Mouse (Mus musculus) small intestine, adult 2 months (tissue): Measurements from ENCODE around the gene Aldh3b2. TPM values are rescaled to one million over a fixed set of nuclear protein-coding genes. Genes with fewer than 3 reads are reported as not detected.

Experiments
- H3K27ac ChIP-seq: fragments of 200-500 bp; 2 replicates; pipeline ENCODE4 v1.5.1; 2012; ENCODE audit warnings: low read depth, low read length, control low read depth, inconsistent platforms; ENCODE audit not compliant: insufficient read depth
- H3K27me3 ChIP-seq: fragments of 200-500 bp; 2 replicates; pipeline ENCODE4 v1.6.1; 2012; ENCODE audit warnings: mild to moderate bottlenecking, moderate library complexity, low read length, inconsistent platforms; ENCODE audit not compliant: control insufficient read depth, insufficient read depth
- H3K36me3 ChIP-seq: fragments of 200-500 bp; 2 replicates; pipeline ENCODE4 v1.6.1; 2012; ENCODE audit warnings: mild to moderate bottlenecking, low read length, control low read depth, inconsistent platforms; ENCODE audit not compliant: control insufficient read depth, insufficient read depth
- H3K4me1 ChIP-seq: fragments of 200-500 bp; 2 replicates; pipeline ENCODE4 v1.6.1; 2012; ENCODE audit warnings: low read length, inconsistent platforms, mixed read lengths; ENCODE audit not compliant: control insufficient read depth, insufficient read depth, insufficient read length
- H3K4me3 ChIP-seq: fragments of 200-500 bp; 2 replicates; pipeline ENCODE4 v1.5.1; 2012; ENCODE audit warnings: low read depth, mild to moderate bottlenecking, control low read depth, inconsistent platforms, low read length, moderate library complexity
- CTCF ChIP-seq: fragments of 200-500 bp; IDR thresholded peaks from 2 replicates; pipeline ENCODE4 v1.5.1; 2012; ENCODE audit warnings: low read depth, mild to moderate bottlenecking, control low read depth, inconsistent platforms, low read length, moderate library complexity, mixed read lengths; ENCODE audit not compliant: insufficient replicate concordance, insufficient read length; ENCODE audit errors: extremely low read depth
- POLR2A ChIP-seq: fragments of 200-500 bp; IDR thresholded peaks from 2 replicates; pipeline ENCODE4 v1.6.1; 2012; ENCODE audit warnings: low read depth, mild to moderate bottlenecking, control low read depth, inconsistent platforms, low read length, moderate library complexity
- WGBS: fragments of 180-500 bp; shearing (Covaris S2); methylation state at CpG from one replicate; pipeline ENCODE4 v1.1.7; 2018; 5-methylcytosine and 5-hydroxymethylcytosine counted together
- polyA plus RNA-seq: library from polyadenylated mRNA; depleted of rRNA; stranded (reverse); fragments of >200 nt; gene quantifications from 2 replicates; pipeline ENCODE4 v1.2.3, GENCODE M21; 2012

Aldh3b2 gene
- polyA plus RNA-seq, 1 experiment: 0.55 TPM

DNA sequence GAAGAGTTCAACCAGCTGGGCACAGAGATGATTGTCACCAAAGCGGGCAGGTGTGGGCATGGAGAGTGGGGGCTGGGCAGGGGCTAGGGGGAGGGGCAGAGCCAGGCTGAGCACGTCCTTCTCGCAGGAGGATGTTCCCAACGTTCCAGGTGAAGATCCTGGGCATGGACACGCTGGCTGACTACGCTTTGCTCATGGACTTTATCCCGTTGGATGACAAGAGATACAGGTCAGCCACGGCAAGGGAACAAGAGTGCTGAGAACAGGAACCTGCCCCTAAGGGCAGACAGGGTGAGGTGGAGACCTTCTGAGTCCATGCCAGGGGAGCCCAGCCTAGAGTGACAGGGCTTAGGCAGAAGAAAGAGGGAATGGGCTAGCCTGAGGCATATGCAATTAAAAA lies 24.6 kb downstream of the Aldh3b2 start:
- WGBS: 55% methylated on average over 8 of the region's 8 CpGs
- no peaks in the 10 kb centered on the region for H3K27me3 ChIP-seq
- TF ChIP-seq CTCF: no peak
- H3K4me3 ChIP-seq: no peak overlapping the region
- H3K27ac ChIP-seq: peak overlapping the region; percentile 29; the same call in 1 of the 2 replicates
- H3K36me3 ChIP-seq: no peaks in the 10 kb centered on the region
- peaks cover 27% of the 10 kb centered on the region for H3K4me1 ChIP-seq

DNA sequence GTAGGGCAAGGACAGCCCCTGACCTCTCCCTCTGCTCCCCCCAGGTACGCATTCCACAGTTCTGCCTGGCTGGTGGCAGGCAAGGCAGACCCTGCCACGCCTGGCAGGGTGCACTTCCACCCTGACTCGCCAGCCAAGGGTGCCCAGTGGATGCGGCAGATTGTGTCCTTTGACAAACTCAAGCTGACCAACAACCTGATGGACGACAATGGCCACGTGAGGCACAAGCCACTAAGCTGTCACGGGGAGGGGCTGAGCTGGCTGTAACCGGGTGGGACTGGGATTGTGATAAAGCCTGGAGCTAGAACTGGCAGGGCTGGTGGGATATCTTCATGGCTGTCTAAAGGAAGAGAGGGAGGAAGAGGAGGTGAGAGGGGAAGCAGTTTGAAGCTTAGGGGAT lies 25.1 kb downstream of the Aldh3b2 start:
- no peak overlapping the region for H3K4me3 ChIP-seq
- no peaks in the 10 kb centered on the region for H3K27me3 ChIP-seq
- TF ChIP-seq POLR2A: no peak
- no peak for TF ChIP-seq CTCF
- H3K27ac ChIP-seq: peak overlapping the region; percentile 29; the same call in 1 of the 2 replicates
- 47% methylated on average over 8 of the region's 8 CpGs for WGBS
- no peaks in the 10 kb centered on the region for H3K36me3 ChIP-seq
- peaks cover 32% of the 10 kb centered on the region for H3K4me1 ChIP-seq

DNA sequence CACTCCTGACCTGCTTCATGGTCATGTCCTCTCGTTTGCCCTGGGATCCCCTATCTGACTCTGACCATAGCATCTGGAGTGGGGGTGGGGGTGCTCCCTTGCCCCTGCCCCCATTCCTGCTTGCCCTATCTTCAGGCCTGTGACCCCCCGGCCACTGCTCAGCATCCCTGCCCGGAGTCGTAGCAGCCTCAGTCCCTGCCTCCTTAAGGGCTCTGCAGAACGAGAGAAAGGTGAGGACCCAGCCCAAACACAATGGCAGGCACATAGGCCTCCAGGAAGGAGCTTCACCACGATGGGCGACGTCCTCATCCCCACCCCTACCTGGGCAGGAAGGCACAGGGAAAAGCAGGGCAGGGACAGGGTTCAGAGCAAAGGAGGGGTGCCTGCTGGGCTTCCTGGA lies 26.2 kb downstream of the Aldh3b2 start:
- Histone ChIP-seq H3K4me1 (peaks cover 36% of the 10 kb centered on the region), H3K4me3 (no peak overlapping the region), H3K36me3 (no peaks in the 10 kb centered on the region), H3K27ac (no peak overlapping the region), H3K27me3 (no peaks in the 10 kb centered on the region)
- 84% methylated on average over 8 of the region's 8 CpGs for WGBS
- TF ChIP-seq CTCF: no peak
- TF ChIP-seq POLR2A: no peak

GRCm38 (mm10) chr19:3999121-3999730 lies 27.1 kb downstream of the Aldh3b2 start:
- TF ChIP-seq CTCF (0 out of 2 replicates have a peak, but pooled peaks have one; percentile 4), POLR2A (no peak)
- H3K4me1 ChIP-seq: peaks cover 36% of the 10 kb centered on the region
- 85% methylated on average over 9 of the region's 9 CpGs for WGBS
- H3K4me3 ChIP-seq: no peak overlapping the region
- H3K27me3 ChIP-seq: no peaks in the 10 kb centered on the region
- no peaks in the 10 kb centered on the region for H3K36me3 ChIP-seq
- peak overlapping the region; percentile 90 for H3K27ac ChIP-seq

DNA sequence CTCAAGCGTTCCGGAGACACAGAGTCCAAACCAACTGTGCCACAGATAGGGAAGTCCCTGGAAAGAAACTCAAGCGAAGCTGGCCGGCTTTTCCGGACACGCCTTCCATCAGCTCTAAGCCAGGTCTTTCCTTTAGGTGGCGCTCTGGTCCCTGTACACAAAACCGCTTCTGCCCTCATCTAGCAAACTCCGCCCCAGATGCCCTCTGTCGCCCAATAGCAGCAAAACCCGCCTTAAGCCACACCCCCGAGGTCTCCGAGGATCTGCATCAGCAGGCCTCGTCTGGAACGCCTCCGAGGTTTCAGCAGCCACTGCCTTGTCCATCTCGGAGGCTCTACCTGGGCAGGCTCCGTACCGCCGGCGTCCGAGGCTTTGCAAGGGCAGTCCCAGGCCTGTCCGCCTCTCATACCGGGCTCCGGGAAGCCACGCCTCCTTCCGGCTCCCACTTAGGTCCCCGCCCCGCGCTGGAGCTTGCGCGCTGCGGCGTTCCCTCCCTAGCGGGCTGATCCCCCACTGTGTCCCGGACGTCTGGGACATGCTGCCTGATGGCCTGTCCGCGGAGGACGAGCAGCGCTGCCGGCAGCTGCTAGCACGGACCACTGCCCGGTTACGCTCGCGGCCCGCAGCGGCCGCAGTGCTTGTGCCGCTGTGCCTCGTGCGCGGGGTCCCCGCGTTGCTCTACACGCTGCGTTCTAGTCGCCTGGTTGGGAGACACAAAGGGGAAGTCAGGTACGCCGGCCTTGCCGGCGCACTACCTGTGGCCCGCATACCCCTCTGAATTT lies 28.2 kb downstream of the Aldh3b2 start, which contains the start of the genes Nudt8 and Gm49405:
Gene Nudt8, plus strand, starts transcription at position 462 of the 782 bp plus-strand sequence.
Gene Gm49405, plus strand, starts transcription at position 508 of the 782 bp plus-strand sequence.
- under 1% methylated on average over 64 of the region's 64 CpGs for WGBS
- TF ChIP-seq CTCF (peak; percentile 80), POLR2A (peak; percentile 83)
- no peaks in the 10 kb centered on the region; the same call in 1 of the 2 replicates for H3K36me3 ChIP-seq
- H3K27ac ChIP-seq: peak within 1 kb of the TSS; percentile 92
- H3K4me1 ChIP-seq: peaks cover 36% of the 10 kb centered on the region
- H3K4me3 ChIP-seq: peak within 1 kb of the TSS; percentile 71
- no peaks in the 10 kb centered on the region for H3K27me3 ChIP-seq

DNA sequence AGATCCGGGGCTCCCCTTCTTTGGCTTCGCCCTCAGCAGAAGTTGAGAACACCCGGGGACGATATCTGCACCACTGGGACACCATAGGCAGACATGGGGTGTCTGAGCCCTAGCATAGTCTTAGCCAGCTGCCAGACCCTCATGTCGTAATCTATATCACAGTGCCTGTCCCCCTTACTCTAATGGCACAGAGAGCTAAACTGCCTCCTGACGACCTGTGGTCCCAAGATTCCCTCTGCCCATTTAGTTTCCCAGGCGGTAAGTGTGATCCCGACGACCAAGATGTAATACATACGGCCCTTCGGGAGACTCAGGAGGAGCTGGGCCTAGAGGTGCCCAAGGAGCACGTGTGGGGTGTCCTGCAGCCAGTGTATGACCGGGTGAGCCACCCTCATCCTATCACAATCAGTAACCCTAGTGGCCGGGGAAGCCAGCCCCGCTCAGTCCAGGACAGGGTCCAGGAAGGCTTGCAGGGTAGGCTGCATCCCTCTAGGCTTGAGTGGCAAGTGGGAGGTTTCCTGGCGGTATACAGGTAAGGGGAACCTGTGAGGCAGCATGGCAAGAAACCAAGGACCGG lies 28.9 kb downstream of the Aldh3b2 start:
- Histone ChIP-seq H3K27me3 (no peaks in the 10 kb centered on the region), H3K4me3 (peak overlapping the region; percentile 71), H3K36me3 (peaks cover 6% of the 10 kb centered on the region), H3K4me1 (peaks cover 36% of the 10 kb centered on the region), H3K27ac (peak overlapping the region; percentile 92)
- WGBS: 19% methylated on average over 17 of the region's 17 CpGs
- TF ChIP-seq POLR2A: no peak
- TF ChIP-seq CTCF: peak; percentile 10; the same call in 1 of the 2 replicates

DNA sequence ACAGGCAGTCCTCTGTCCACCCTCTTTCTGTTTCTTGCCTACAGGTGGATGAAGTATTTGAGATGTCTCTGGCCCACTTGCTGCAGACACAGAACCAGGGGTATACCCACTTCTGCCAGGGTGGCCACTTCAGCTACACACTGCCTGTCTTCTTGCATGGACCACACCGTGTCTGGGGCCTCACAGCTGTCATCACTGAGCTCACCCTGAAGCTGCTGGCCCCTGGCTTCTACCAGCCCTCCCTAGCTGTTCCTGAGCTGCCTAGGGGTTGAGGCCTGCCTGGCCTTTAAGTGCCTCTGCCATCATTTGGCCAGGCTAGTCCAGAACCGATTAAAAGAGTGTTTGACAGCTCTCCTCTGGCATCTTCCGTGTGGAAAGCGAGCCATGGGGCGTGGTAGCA lies 29.6 kb downstream of the Aldh3b2 start:
- Histone ChIP-seq H3K4me3 (no peak overlapping the region), H3K4me1 (peaks cover 32% of the 10 kb centered on the region), H3K36me3 (peaks cover 12% of the 10 kb centered on the region), H3K27ac (no peak overlapping the region), H3K27me3 (no peaks in the 10 kb centered on the region)
- 68% methylated on average over 5 of the region's 5 CpGs for WGBS
- TF ChIP-seq CTCF (no peak), POLR2A (no peak)
